Mouse (Mus musculus): ENCODE data around the gene Ints6l.
"Not testable (repeated sequence)": the region's sequence is repeated elsewhere in the genome, so short reads cannot be mapped to it uniquely, and the experiment has no call there.

Gene Ints6l

GRCm38 (mm10) chrX:56524442-56524841, 69.8 kb downstream of the Ints6l start, which contains the start of gene Gm10477:
Gene Gm10477, plus strand, starts transcription at chrX:56524742.
- in situ Hi-C loops (cut with MboI) = not testable (repeated sequence)

GRCm38 (mm10) chrX:56531266-56531665, 76.6 kb downstream of the Ints6l start:
- in situ Hi-C loops (cut with MboI) = no loop called here

GRCm38 (mm10) chrX:56537162-56537561, 82.5 kb downstream of the Ints6l start:
- in situ Hi-C loops (cut with MboI) = no loop called here

GRCm38 (mm10) chrX:56549506-56549905, 94.8 kb downstream of the Ints6l start, which contains the start of gene Gm648:
Gene Gm648, minus strand, starts transcription at chrX:56549606.
- in situ Hi-C loops (cut with MboI) = no loop called here

DNA sequence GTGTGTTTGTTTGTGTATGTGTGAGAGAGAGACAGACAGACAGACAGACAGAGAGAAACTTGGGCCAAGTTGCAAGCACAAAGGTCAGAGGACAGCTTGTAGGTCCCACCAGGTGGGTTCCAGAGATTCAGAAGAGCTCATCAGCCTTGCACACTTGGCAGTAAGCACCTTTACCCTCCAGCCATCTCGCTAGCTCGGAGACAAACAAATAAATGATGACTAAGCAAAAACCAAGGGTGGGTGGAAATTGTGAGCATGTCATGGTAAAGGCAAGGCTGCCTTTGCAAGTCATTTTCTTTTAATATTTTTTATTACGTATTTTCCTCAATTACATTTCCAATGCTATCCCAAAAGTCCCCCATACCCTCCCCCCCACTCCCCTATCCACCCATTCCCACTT, 98.9 kb downstream of the Ints6l start:
- in situ Hi-C loops (cut with MboI) = no loop called here

Data from mature B cell (primary cell).